Mouse (Mus musculus) lung, postnatal 0 days (tissue): Measurements from ENCODE around the gene Mylk.

Source experiments
- CTCF ChIP-seq: IDR thresholded peaks from 2 replicates; pipeline ENCODE4 v1.5.1; 2016; ENCODE audit warnings: antibody characterized with exemption, mild to moderate bottlenecking
- EP300 ChIP-seq: IDR thresholded peaks from 2 replicates; pipeline ENCODE4 v1.6.1; 2016; ENCODE audit warnings: antibody characterized with exemption, mild to moderate bottlenecking, control low read depth

- TF ChIP-seq CTCF (no peak), EP300 (no peak)
These were observed 306.1 kb downstream of the Mylk start for GRCm38 (mm10) chr16:35051066-35051465.
